Mouse (Mus musculus) forebrain, embryonic 12.5 days (tissue): ENCODE measurements around the gene Prdm16. TPM values are rescaled to one million over a fixed set of nuclear protein-coding genes. Genes with fewer than 3 reads are reported as not detected.
A peak's percentile ranks its signal among the peaks of the same experiment; 100 is the strongest.

Experiments
- ATAC-seq: fragments of 200-750 bp; cut with Nextera tagmentation; 2 replicates; pipeline ENCODE4 v1.8.0; 2017; ENCODE audit warnings: moderate TSS enrichment; ENCODE audit not compliant: low FRiP score
- H3K27ac ChIP-seq: fragments of 300-500 bp; sonication (generic); 2 replicates; pipeline ENCODE4 v1.5.1; 2016; ENCODE audit warnings: mild to moderate bottlenecking
- H3K27me3 ChIP-seq: fragments of 300-500 bp; sonication (generic); 2 replicates; pipeline ENCODE4 v1.6.1; 2016; ENCODE audit warnings: mild to moderate bottlenecking
- H3K36me3 ChIP-seq: fragments of 300-500 bp; sonication (generic); replicated peaks from 2 replicates; pipeline ENCODE4 v1.6.1; 2016; ENCODE audit warnings: mild to moderate bottlenecking
- H3K4me1 ChIP-seq: fragments of 300-500 bp; sonication (generic); 2 replicates; pipeline ENCODE4 v1.6.1; 2016
- H3K4me2 ChIP-seq: fragments of 300-500 bp; sonication (generic); 2 replicates; pipeline ENCODE4 v1.6.1; 2016; ENCODE audit warnings: mild to moderate bottlenecking, moderate library complexity
- H3K4me3 ChIP-seq: fragments of 300-500 bp; sonication (generic); replicated peaks from 2 replicates; pipeline ENCODE4 v1.5.1; 2016; ENCODE audit warnings: mild to moderate bottlenecking
- H3K9ac ChIP-seq: fragments of 300-500 bp; sonication (generic); 2 replicates; pipeline ENCODE4 v1.6.1; 2016; ENCODE audit warnings: mild to moderate bottlenecking
- H3K9me3 ChIP-seq: fragments of 300-500 bp; sonication (generic); 2 replicates; pipeline ENCODE4 v1.6.1; 2016
- WGBS: fragments of 180-500 bp; shearing (Covaris S2); methylation state at CpG from one replicate; pipeline ENCODE4 v1.1.7; 2016; 5-methylcytosine and 5-hydroxymethylcytosine counted together
- polyA plus RNA-seq: library from polyadenylated mRNA; unstranded; fragments of >200 nt; fragmentation: Nextera tagmentation; extraction: Ambion mirVana; gene quantifications from 2 replicates; pipeline ENCODE4 v1.2.1, GENCODE M21; 2016

Gene Prdm16
- polyA plus RNA-seq, 1 experiment from 2014 or later = 40.5 TPM

GRCm38 (mm10) chr4:154480143-154480542 is 156.5 kb downstream of the Prdm16 start:
- H3K4me3 ChIP-seq = no peak overlapping the region
- H3K36me3 ChIP-seq = no peaks in the 10 kb centered on the region
- ATAC-seq = no peak
- no peaks in the 10 kb centered on the region for H3K9me3 ChIP-seq
- H3K4me1 ChIP-seq = peaks cover 19% of the 10 kb centered on the region
- H3K27ac ChIP-seq = no peak overlapping the region
- H3K4me2 ChIP-seq = no peak overlapping the region
- H3K9ac ChIP-seq = no peak overlapping the region
- peaks cover 94% of the 10 kb centered on the region for H3K27me3 ChIP-seq
- 71% methylated on average over 15 of the region's 15 CpGs for WGBS

DNA sequence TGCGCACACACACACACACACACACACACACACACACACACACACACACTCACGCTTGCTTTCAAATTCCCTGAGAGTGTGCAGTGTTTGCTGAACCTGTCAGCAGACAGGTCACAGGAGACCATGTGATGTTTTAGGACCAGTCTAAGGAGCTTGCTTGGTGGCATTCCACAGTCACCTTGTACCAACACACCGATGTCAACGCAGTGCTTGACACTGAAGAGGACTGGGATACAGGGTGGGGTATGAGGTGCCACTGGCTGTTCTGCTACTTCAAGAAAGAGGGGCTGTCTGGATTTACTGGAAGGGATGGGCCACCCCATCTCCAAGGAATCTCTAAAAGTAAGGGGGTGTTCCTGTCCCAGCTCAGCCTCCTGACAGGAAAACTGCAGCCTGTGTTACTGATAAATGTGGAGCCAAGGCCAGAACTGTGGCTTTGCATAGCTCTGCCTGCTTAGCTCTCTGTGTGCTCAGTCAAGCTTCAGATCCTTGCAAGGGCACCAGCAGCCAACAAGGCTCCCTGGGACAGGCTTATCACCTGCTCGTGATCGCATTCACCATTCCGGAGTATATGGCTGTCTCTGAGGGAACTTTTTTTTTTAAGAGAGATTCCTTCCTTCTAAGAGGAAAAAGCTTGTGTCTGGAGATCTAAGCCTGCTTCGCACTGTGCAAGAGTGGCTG is 157.6 kb downstream of the Prdm16 start:
- Histone ChIP-seq H3K9ac (no peak overlapping the region), H3K4me2 (no peak overlapping the region), H3K27me3 (peaks cover 94% of the 10 kb centered on the region), H3K4me3 (no peak overlapping the region), H3K4me1 (peaks cover 29% of the 10 kb centered on the region), H3K27ac (no peak overlapping the region), H3K9me3 (no peaks in the 10 kb centered on the region), H3K36me3 (no peaks in the 10 kb centered on the region)
- no peak for ATAC-seq
- 91% methylated on average over 8 of the region's 8 CpGs for WGBS

DNA sequence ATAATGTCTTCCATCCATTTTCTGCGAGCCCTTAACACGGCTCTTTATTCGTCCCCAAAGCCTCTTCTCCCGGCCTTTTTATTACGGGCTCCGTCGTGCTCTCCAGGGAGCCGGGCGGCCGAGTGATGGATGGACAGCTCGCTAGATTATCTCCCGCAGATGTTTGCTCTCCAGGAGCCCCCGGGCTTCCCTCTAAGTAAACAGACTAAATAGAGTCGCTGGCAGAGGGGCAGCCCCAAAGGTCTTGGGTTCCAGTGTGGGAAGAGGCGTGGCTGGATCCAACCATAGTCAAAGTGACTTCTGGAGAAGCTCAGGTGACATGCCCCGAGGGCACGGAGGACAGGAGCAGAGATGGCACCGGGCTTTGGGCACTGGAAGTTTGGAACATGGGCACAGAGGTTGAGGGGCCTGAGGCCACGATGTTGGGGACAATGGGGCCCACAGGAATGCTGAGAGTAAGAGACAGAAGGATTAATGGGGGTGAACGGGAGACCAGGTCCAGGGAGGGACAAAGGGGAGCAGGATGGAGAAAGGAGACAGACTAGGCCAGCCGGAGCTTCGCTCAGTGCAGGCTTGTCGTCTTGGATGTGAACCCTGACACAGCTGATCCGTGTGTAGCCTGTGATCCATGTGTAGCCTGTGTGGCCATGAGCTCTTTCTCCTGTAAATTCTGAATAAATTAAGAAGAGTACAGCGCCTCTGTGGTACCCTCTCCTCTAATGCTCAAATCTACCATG is 162.9 kb downstream of the Prdm16 start:
- no peak overlapping the region for H3K4me3 ChIP-seq
- 0 out of 2 replicates have a peak overlapping the region, but pooled peaks have one; percentile 3 for H3K27ac ChIP-seq
- H3K4me1 ChIP-seq = peaks cover 42% of the 10 kb centered on the region
- no peak overlapping the region for H3K9ac ChIP-seq
- H3K4me2 ChIP-seq = peak overlapping the region; percentile 30; the same call in 1 of the 2 replicates
- whole genome bisulfite sequencing = 10% methylated on average over 25 of the region's 25 CpGs
- peaks cover 83% of the 10 kb centered on the region for H3K27me3 ChIP-seq
- ATAC-seq = peak; percentile 55
- no peaks in the 10 kb centered on the region for H3K36me3 ChIP-seq
- H3K9me3 ChIP-seq = no peaks in the 10 kb centered on the region

GRCm38 (mm10) chr4:154472569-154472968 is 164.1 kb downstream of the Prdm16 start:
- peaks cover 42% of the 10 kb centered on the region for H3K4me1 ChIP-seq
- 16% methylated on average over 8 of the region's 8 CpGs for WGBS
- H3K4me3 ChIP-seq = no peak overlapping the region
- no peak overlapping the region for H3K9ac ChIP-seq
- no peaks in the 10 kb centered on the region for H3K36me3 ChIP-seq
- peak overlapping the region; percentile 0; the same call in 1 of the 2 replicates for H3K4me2 ChIP-seq
- no peak for ATAC-seq
- H3K27me3 ChIP-seq = peaks cover 84% of the 10 kb centered on the region
- no peaks in the 10 kb centered on the region for H3K9me3 ChIP-seq
- H3K27ac ChIP-seq = peak overlapping the region; percentile 10; the same call in 1 of the 2 replicates

DNA sequence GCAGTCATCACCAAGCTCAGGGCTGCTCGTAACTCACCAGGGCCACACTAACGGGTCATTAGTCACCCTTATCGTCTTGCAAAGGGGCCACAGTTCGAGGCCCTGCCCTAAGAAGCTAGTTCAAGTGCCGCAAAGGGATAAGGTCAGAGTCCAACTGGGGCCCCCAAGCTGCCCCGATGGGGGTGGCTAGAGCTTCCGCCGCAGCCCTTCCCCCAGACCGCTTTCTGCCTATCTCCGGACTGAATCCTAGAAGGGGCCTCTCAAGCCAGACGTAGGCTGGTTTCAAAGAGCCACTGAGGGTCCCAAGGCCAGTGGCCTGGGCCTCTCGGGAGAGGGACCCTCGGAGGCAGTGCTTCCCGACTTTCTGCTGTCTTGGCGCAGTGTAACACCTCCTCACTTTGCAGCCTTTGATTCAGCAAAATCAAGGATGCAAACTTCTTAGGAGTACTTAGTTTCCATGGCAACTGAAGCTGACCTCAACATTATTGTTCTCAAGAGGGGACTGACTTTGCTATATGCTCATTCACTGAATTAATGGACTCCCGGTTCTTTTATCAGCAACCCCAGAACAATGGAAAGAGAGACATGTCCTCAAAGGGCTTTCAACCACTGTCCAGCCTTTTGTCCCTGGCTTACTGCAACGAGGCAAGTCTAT is 165.1 kb downstream of the Prdm16 start:
- no peak overlapping the region for H3K4me3 ChIP-seq
- peaks cover 85% of the 10 kb centered on the region for H3K27me3 ChIP-seq
- H3K9ac ChIP-seq = no peak overlapping the region
- H3K9me3 ChIP-seq = no peaks in the 10 kb centered on the region
- H3K36me3 ChIP-seq = no peaks in the 10 kb centered on the region
- peaks cover 42% of the 10 kb centered on the region for H3K4me1 ChIP-seq
- H3K4me2 ChIP-seq = peak overlapping the region; percentile 17
- ATAC-seq = peak; percentile 47; the same call in 1 of the 2 replicates
- H3K27ac ChIP-seq = no peak overlapping the region
- WGBS = 5% methylated on average over 17 of the region's 17 CpGs

GRCm38 (mm10) chr4:154466305-154466704 is 170.4 kb downstream of the Prdm16 start:
- no peak for ATAC-seq

GRCm38 (mm10) chr4:154465123-154465522 is 171.6 kb downstream of the Prdm16 start:
- Histone ChIP-seq H3K36me3 (no peaks in the 10 kb centered on the region), H3K4me1 (peaks cover 27% of the 10 kb centered on the region), H3K27ac (no peak overlapping the region), H3K4me3 (no peak overlapping the region), H3K9ac (no peak overlapping the region), H3K9me3 (no peaks in the 10 kb centered on the region), H3K4me2 (no peak overlapping the region), H3K27me3 (peaks cover 92% of the 10 kb centered on the region)
- WGBS = 47% methylated on average over 9 of the region's 9 CpGs
- ATAC-seq = no peak

More at GRCm38 (mm10) chr4:154466305-154466704, 170.4 kb downstream of the Prdm16 start:
- 46% methylated on average over 5 of the region's 5 CpGs for WGBS
- Histone ChIP-seq H3K4me2 (no peak overlapping the region), H3K9me3 (no peaks in the 10 kb centered on the region), H3K36me3 (no peaks in the 10 kb centered on the region), H3K4me3 (no peak overlapping the region), H3K27me3 (peaks cover 92% of the 10 kb centered on the region), H3K4me1 (peaks cover 33% of the 10 kb centered on the region), H3K9ac (no peak overlapping the region), H3K27ac (no peak overlapping the region)

GRCm38 (mm10) chr4:154460021-154460420 is 176.7 kb downstream of the Prdm16 start:
- Histone ChIP-seq H3K9ac (no peak overlapping the region), H3K4me2 (no peak overlapping the region), H3K27me3 (peaks cover 85% of the 10 kb centered on the region), H3K4me3 (no peak overlapping the region), H3K9me3 (no peaks in the 10 kb centered on the region), H3K27ac (no peak overlapping the region), H3K36me3 (no peaks in the 10 kb centered on the region), H3K4me1 (peaks cover 36% of the 10 kb centered on the region)
- 22% methylated on average over 13 of the region's 13 CpGs for WGBS
- no peak for ATAC-seq

DNA sequence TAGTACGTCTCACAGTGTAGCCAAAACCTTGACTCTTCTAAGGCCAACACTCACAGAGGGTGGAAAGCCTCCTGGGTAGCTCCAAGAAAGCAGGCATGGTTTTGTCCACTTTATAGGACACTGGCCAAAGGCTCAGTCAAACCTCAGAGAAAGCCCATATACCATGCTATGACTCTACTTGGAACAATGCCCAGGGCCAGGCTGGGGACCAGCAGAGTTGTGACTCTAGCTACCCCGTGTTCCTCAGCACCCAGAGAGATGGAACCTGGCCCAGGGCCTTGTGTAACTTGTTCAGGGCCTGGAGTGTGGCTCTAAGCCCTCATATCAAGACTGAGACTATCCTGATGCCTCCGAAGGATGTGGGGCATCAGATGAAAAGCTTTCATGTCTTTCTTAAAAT is 178.9 kb downstream of the Prdm16 start:
- Histone ChIP-seq H3K27me3 (peaks cover 85% of the 10 kb centered on the region), H3K4me3 (no peak overlapping the region), H3K4me2 (no peak overlapping the region), H3K27ac (no peak overlapping the region), H3K9ac (no peak overlapping the region), H3K36me3 (no peaks in the 10 kb centered on the region; the same call in 1 of the 2 replicates), H3K4me1 (peaks cover 20% of the 10 kb centered on the region), H3K9me3 (no peaks in the 10 kb centered on the region)
- ATAC-seq = no peak
- 94% methylated on average over 3 of the region's 3 CpGs for WGBS

- Histone ChIP-seq H3K27me3 (peaks cover 81% of the 10 kb centered on the region), H3K4me2 (no peak overlapping the region), H3K9me3 (no peaks in the 10 kb centered on the region), H3K9ac (no peak overlapping the region), H3K4me1 (peaks cover 14% of the 10 kb centered on the region), H3K36me3 (no peaks in the 10 kb centered on the region; the same call in 1 of the 2 replicates), H3K27ac (no peak overlapping the region), H3K4me3 (no peak overlapping the region)
- ATAC-seq = peak; percentile 11; the same call in 1 of the 2 replicates
- 14% methylated on average over 11 of the region's 11 CpGs for WGBS
Observed at GRCm38 (mm10) chr4:154456265-154456822, 180.3 kb downstream of the Prdm16 start.

- Histone ChIP-seq H3K9ac (no peak overlapping the region), H3K27ac (no peak overlapping the region), H3K4me2 (no peak overlapping the region), H3K9me3 (no peaks in the 10 kb centered on the region), H3K4me3 (no peak overlapping the region), H3K36me3 (no peaks in the 10 kb centered on the region; the same call in 1 of the 2 replicates), H3K4me1 (peaks cover 3% of the 10 kb centered on the region; the same call in 1 of the 2 replicates), H3K27me3 (peaks cover 75% of the 10 kb centered on the region)
- 88% methylated on average over 9 of the region's 9 CpGs for WGBS
- ATAC-seq = no peak
Observed at GRCm38 (mm10) chr4:154450441-154450840, 186.2 kb downstream of the Prdm16 start.

- no peak overlapping the region for H3K4me2 ChIP-seq
- no peaks in the 10 kb centered on the region for H3K9me3 ChIP-seq
- H3K36me3 ChIP-seq = no peaks in the 10 kb centered on the region; the same call in 1 of the 2 replicates
- H3K9ac ChIP-seq = no peak overlapping the region
- peaks cover 3% of the 10 kb centered on the region; the same call in 1 of the 2 replicates for H3K4me1 ChIP-seq
- no peak overlapping the region for H3K4me3 ChIP-seq
- H3K27ac ChIP-seq = no peak overlapping the region
- no peak for ATAC-seq
- 71% methylated on average over 4 of the region's 4 CpGs for WGBS
- H3K27me3 ChIP-seq = peaks cover 74% of the 10 kb centered on the region
Observed at GRCm38 (mm10) chr4:154450036-154450435, 186.6 kb downstream of the Prdm16 start.
